12 mouse cellular contexts compared by ENCODE assay signal in genomic region chr13:28507783-28508182, GRCm38 (mm10).
DNase-seq lines count a peak whose midpoint lies in the region; ATAC-seq and TF ChIP-seq lines count a peak whose summit lies in the region.
"Had no signal": no experiment of that assay in that cellular context is flagged by ENCODE, and none has a peak within 500 bp of the region (broad histone marks: within the 10 kb centered on the region; RNA-seq: fewer than 3 reads in every experiment).

No protein-coding gene starts in this region.

- H3K27ac ChIP-seq in gastrocnemius, adult 2 months = peak overlapping the region; percentile 43; the same call in 1 of the 2 replicates
- H3K27ac ChIP-seq in kidney, embryonic 15.5 days = peak overlapping the region; percentile 72
- H3K27ac ChIP-seq in heart, embryonic 15.5 days = peak overlapping the region; percentile 78

- TF ChIP-seq CTCF in gastrocnemius, adult 2 months (IDR thresholded peaks at IDR 0.05) = no peak

- no peak overlapping the region for H3K9ac ChIP-seq in kidney, embryonic 15.5 days
- no peak overlapping the region for H3K9ac ChIP-seq in heart, embryonic 15.5 days

- WGBS in kidney, embryonic 15.5 days = 59% methylated on average over 5 of the region's 5 CpGs
- 35% methylated on average over 5 of the region's 5 CpGs for WGBS in heart, embryonic 15.5 days

- H3K4me2 ChIP-seq in kidney, embryonic 15.5 days = no peak overlapping the region
- H3K4me2 ChIP-seq in heart, embryonic 15.5 days = no peak overlapping the region

- no peak for DNase-seq in gastrocnemius, adult 2 months
- DNase-seq in gastrocnemius, adult 18-20 months (ENCODE audit: low spot score) = no peak
- DNase-seq in kidney, adult 18-20 months = no peak
- peak; percentile 55 for DNase-seq in lung, postnatal 10 days
- DNase-seq in urinary bladder, adult 2 months (ENCODE audit: low spot score) = no peak
- DNase-seq: adrenal gland, postnatal 25 days; cerebellum, adult 11 months; left cerebral cortex, postnatal 4 days; thymus, postnatal 4 days had no signal

- H3K9me3 ChIP-seq in kidney, embryonic 15.5 days (replicated peaks) = no peaks in the 10 kb centered on the region
- no peaks in the 10 kb centered on the region for H3K9me3 ChIP-seq in heart, embryonic 15.5 days (replicated peaks)

- intact Hi-C loops in gastrocnemius, adult 2 months (cut with DNase I) = no loop called here

- H3K27me3 ChIP-seq in kidney, embryonic 15.5 days = no peaks in the 10 kb centered on the region
- H3K27me3 ChIP-seq in heart, embryonic 15.5 days = no peaks in the 10 kb centered on the region

- H3K4me1 ChIP-seq in kidney, embryonic 15.5 days = peaks cover 18% of the 10 kb centered on the region
- peaks cover 14% of the 10 kb centered on the region for H3K4me1 ChIP-seq in heart, embryonic 15.5 days (replicated peaks)

- H3K4me3 ChIP-seq in gastrocnemius, adult 2 months = no peak overlapping the region
- H3K4me3 ChIP-seq in kidney, embryonic 15.5 days (replicated peaks) = no peak overlapping the region
- H3K4me3 ChIP-seq in heart, embryonic 15.5 days = no peak overlapping the region

- no peaks in the 10 kb centered on the region for H3K36me3 ChIP-seq in kidney, embryonic 15.5 days
- no peaks in the 10 kb centered on the region for H3K36me3 ChIP-seq in heart, embryonic 15.5 days

- ATAC-seq in kidney, embryonic 15.5 days (replicated peaks; ENCODE audit: low FRiP score) = no peak
- ATAC-seq in heart, embryonic 15.5 days (replicated peaks; ENCODE audit: insufficient number of reproducible peaks, insufficient read depth, low FRiP score, low read depth) = peak; percentile 76
- ATAC-seq in erythroid progenitor cell, adult 5-6 weeks (replicated peaks; ENCODE audit: low FRiP score, poor library complexity, severe bottlenecking) = no peak
